14 mouse cellular contexts compared by ENCODE assay signal in the genomic region with DNA sequence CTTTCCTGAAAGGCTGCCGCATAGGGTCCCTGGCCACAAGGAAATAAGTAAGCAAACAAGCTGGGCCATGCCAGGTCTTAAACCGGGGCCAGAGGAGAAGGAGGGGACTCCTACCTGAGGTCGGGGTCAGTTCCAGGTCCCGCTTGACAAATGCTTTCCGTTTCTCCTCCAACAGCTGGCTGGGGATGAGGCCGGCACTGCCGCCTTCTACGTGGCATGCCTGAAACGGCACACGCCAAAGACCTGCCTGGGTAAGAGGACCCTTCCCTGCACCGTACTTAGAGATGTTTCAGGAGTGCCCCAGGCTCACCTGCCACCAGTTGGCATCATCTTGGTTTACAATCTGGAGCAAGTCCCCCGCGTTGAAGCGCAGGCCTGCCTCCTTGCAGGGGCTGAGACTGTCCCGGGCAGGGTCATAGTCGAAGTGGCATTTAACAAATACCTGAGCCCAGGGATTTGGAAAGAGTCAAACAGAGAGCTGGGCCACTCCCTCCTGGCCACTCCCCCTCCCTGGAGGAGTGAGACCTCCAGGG. TPM values are rescaled to one million over a fixed set of nuclear protein-coding genes. Genes with fewer than 3 reads are reported as not detected.
DNase-seq lines count a peak whose midpoint lies in the region; ATAC-seq lines count a peak whose summit lies in the region.
"Had no signal": no experiment of that assay in that cellular context is flagged by ENCODE, and none has a peak within 500 bp of the region (broad histone marks: within the 10 kb centered on the region; RNA-seq: fewer than 3 reads in every experiment).

No protein-coding gene starts in this region.

- H3K27me3 ChIP-seq in heart, embryonic 12.5 days (replicated peaks) = peaks cover 13% of the 10 kb centered on the region
- peaks cover 6% of the 10 kb centered on the region; the same call in 1 of the 2 replicates for H3K27me3 ChIP-seq in neural tube, embryonic 11.5 days (ENCODE audit: control insufficient read depth, insufficient read depth, low read length)
- 0 out of 2 replicates have a peak, but pooled peaks cover 6% of the 10 kb centered on the region for H3K27me3 ChIP-seq in hindbrain, embryonic 14.5 days (ENCODE audit: control insufficient read depth, insufficient read depth, low read length)
- 0 out of 2 replicates have a peak, but pooled peaks cover 4% of the 10 kb centered on the region for H3K27me3 ChIP-seq in stomach, embryonic 15.5 days (replicated peaks)

- 37% methylated on average over 16 of the region's 16 CpGs for WGBS in heart, embryonic 12.5 days
- WGBS in neural tube, embryonic 11.5 days = 18% methylated on average over 16 of the region's 16 CpGs
- 32% methylated on average over 16 of the region's 16 CpGs for WGBS in hindbrain, embryonic 14.5 days
- WGBS in stomach, embryonic 15.5 days = 27% methylated on average over 16 of the region's 16 CpGs

- H3K4me3 ChIP-seq in heart, embryonic 12.5 days = no peak overlapping the region
- H3K4me3 ChIP-seq in neural tube, embryonic 11.5 days (ENCODE audit: low read depth, low read length) = no peak overlapping the region
- no peak overlapping the region for H3K4me3 ChIP-seq in hindbrain, embryonic 14.5 days (replicated peaks; ENCODE audit: low read length)
- no peak overlapping the region for H3K4me3 ChIP-seq in stomach, embryonic 15.5 days (replicated peaks)

- no peaks in the 10 kb centered on the region for H3K9me3 ChIP-seq in heart, embryonic 12.5 days (replicated peaks)
- H3K9me3 ChIP-seq in neural tube, embryonic 11.5 days (ENCODE audit: control insufficient read depth, low read length) = no peaks in the 10 kb centered on the region
- H3K9me3 ChIP-seq in hindbrain, embryonic 14.5 days (ENCODE audit: control insufficient read depth, low read length) = no peaks in the 10 kb centered on the region
- no peaks in the 10 kb centered on the region for H3K9me3 ChIP-seq in stomach, embryonic 15.5 days

- ATAC-seq in heart, embryonic 12.5 days (ENCODE audit: insufficient number of reproducible peaks, low FRiP score) = no peak
- ATAC-seq in neural tube, embryonic 11.5 days (ENCODE audit: insufficient read depth, low FRiP score, low TSS enrichment) = no peak
- ATAC-seq in hindbrain, embryonic 14.5 days (ENCODE audit: low FRiP score) = no peak
- ATAC-seq in stomach, embryonic 15.5 days (ENCODE audit: insufficient read depth, low FRiP score, low read depth) = no peak

- no peak overlapping the region for H3K27ac ChIP-seq in heart, embryonic 12.5 days (ENCODE audit: poor library complexity, severe bottlenecking)
- no peak overlapping the region for H3K27ac ChIP-seq in neural tube, embryonic 11.5 days (ENCODE audit: low read depth, low read length)
- H3K27ac ChIP-seq in hindbrain, embryonic 14.5 days = no peak overlapping the region
- H3K27ac ChIP-seq in stomach, embryonic 15.5 days = no peak overlapping the region

- H3K4me2 ChIP-seq in heart, embryonic 12.5 days = peak overlapping the region; percentile 90
- peak overlapping the region; percentile 56; the same call in 1 of the 2 replicates for H3K4me2 ChIP-seq in neural tube, embryonic 11.5 days (ENCODE audit: low read depth)
- H3K4me2 ChIP-seq in hindbrain, embryonic 14.5 days (replicated peaks) = peak overlapping the region; percentile 88; the same call in 1 of the 2 replicates
- H3K4me2 ChIP-seq in stomach, embryonic 15.5 days = peak overlapping the region; percentile 91; the same call in 1 of the 2 replicates

- H3K4me1 ChIP-seq in heart, embryonic 12.5 days (replicated peaks) = peaks cover 8% of the 10 kb centered on the region; the same call in 1 of the 2 replicates
- H3K4me1 ChIP-seq in neural tube, embryonic 11.5 days (ENCODE audit: control insufficient read depth, insufficient read depth, low read length) = no peaks in the 10 kb centered on the region
- H3K4me1 ChIP-seq in hindbrain, embryonic 14.5 days (replicated peaks; ENCODE audit: control insufficient read depth, insufficient read depth, low read length) = no peaks in the 10 kb centered on the region
- H3K4me1 ChIP-seq in stomach, embryonic 15.5 days = peaks cover 11% of the 10 kb centered on the region

- H3K9ac ChIP-seq in heart, embryonic 12.5 days = no peak overlapping the region
- H3K9ac ChIP-seq in neural tube, embryonic 11.5 days (ENCODE audit: low read length) = no peak overlapping the region
- no peak overlapping the region for H3K9ac ChIP-seq in hindbrain, embryonic 14.5 days
- H3K9ac ChIP-seq in stomach, embryonic 15.5 days = no peak overlapping the region

- intact Hi-C loops in heart, postnatal 36 days (cut with DNase I) = loop anchor here (1.0 to 5.0 kb wide), 4 partner anchors 27 to 205 kb away; a partner anchor contains a TSS

- DNase-seq in heart, postnatal 36 days = no peak
- no peak for DNase-seq in neural tube, embryonic 11.5 days (ENCODE audit: low spot score)
- no peak for DNase-seq in neural tube, embryonic 10.5 days (ENCODE audit: extremely low spot score, low spot score)
- no peak for DNase-seq in hindbrain, embryonic 14.5 days (ENCODE audit: low spot score)
- no peak for DNase-seq in frontal cortex, postnatal 36 days (ENCODE audit: low spot score in 2 of 2)
- DNase-seq in right cerebral cortex, adult 2 months (ENCODE audit: low spot score in 2 of 2) = no peak
- DNase-seq: cerebellum, adult 9-10 months; lung, adult 18-20 months; thymus, postnatal 36 days had no signal

- H3K36me3 ChIP-seq in heart, embryonic 12.5 days = peaks cover 40% of the 10 kb centered on the region
- no peaks in the 10 kb centered on the region; the same call in 1 of the 2 replicates for H3K36me3 ChIP-seq in neural tube, embryonic 11.5 days (ENCODE audit: control insufficient read depth, insufficient read depth, low read length)
- peaks cover 55% of the 10 kb centered on the region for H3K36me3 ChIP-seq in hindbrain, embryonic 14.5 days (replicated peaks; ENCODE audit: control insufficient read depth, insufficient read depth)
- H3K36me3 ChIP-seq in stomach, embryonic 15.5 days = no peaks in the 10 kb centered on the region

RNA-seq across cellular contexts. Expression of a gene that starts 20.7 kb away (rescaled TPM):
- polyA plus RNA-seq in heart, embryonic 12.5 days (2016; fragmentation: Nextera tagmentation; extraction: Ambion mirVana) = 1.6 and 1.9 TPM in 2 replicates
- total RNA-seq in heart, postnatal 36 days (2021) = 10 to 100 TPM; 68.3 to 69.5 TPM
- 0.12 and 0.26 TPM in 2 replicates for polyA plus RNA-seq in neural tube, embryonic 11.5 days (2014; fragmentation: Nextera tagmentation; extraction: Ambion mirVana)
- 0.27 TPM in 1 of 2 replicates, not detected in the other for polyA plus RNA-seq in hindbrain, embryonic 14.5 days (2014; fragmentation: Nextera tagmentation; extraction: Ambion mirVana)
- polyA plus RNA-seq in stomach, embryonic 15.5 days (2015; fragmentation: Nextera tagmentation; extraction: Ambion mirVana) = 2.0 and 2.2 TPM in 2 replicates

RNA-seq across cellular contexts. Expression of a gene that starts 26.3 kb away (rescaled TPM):
- polyA plus RNA-seq in heart, embryonic 12.5 days (2016; fragmentation: Nextera tagmentation; extraction: Ambion mirVana) = 15.4 and 17.8 TPM in 2 replicates
- 1 to 10 TPM; 2.1 to 3.1 TPM for total RNA-seq in heart, postnatal 36 days (2021)
- 15.8 and 16.2 TPM in 2 replicates for polyA plus RNA-seq in neural tube, embryonic 11.5 days (2014; fragmentation: Nextera tagmentation; extraction: Ambion mirVana)
- 24.3 and 24.6 TPM in 2 replicates for polyA plus RNA-seq in hindbrain, embryonic 14.5 days (2014; fragmentation: Nextera tagmentation; extraction: Ambion mirVana)
- polyA plus RNA-seq in stomach, embryonic 15.5 days (2015; fragmentation: Nextera tagmentation; extraction: Ambion mirVana) = 6.8 and 8.8 TPM in 2 replicates

RNA-seq across cellular contexts. Expression of a gene that starts 33.7 kb away (rescaled TPM):
- polyA plus RNA-seq in heart, embryonic 12.5 days (2016; fragmentation: Nextera tagmentation; extraction: Ambion mirVana) = 4.1 and 4.5 TPM in 2 replicates
- 1 to 10 TPM; 1.7 to 1.9 TPM for total RNA-seq in heart, postnatal 36 days (2021)
- polyA plus RNA-seq in neural tube, embryonic 11.5 days (2014; fragmentation: Nextera tagmentation; extraction: Ambion mirVana) = 28.1 and 35.1 TPM in 2 replicates
- polyA plus RNA-seq in hindbrain, embryonic 14.5 days (2014; fragmentation: Nextera tagmentation; extraction: Ambion mirVana) = 53.5 and 57.2 TPM in 2 replicates
- 7.2 and 9.0 TPM in 2 replicates for polyA plus RNA-seq in stomach, embryonic 15.5 days (2015; fragmentation: Nextera tagmentation; extraction: Ambion mirVana)

RNA-seq across cellular contexts. Expression of a gene that starts 39.1 kb away (rescaled TPM):
- polyA plus RNA-seq in heart, embryonic 12.5 days (2016; fragmentation: Nextera tagmentation; extraction: Ambion mirVana) = not detected in 2 replicates
- total RNA-seq in heart, postnatal 36 days (2021) = not detected
- not detected in 2 replicates for polyA plus RNA-seq in neural tube, embryonic 11.5 days (2014; fragmentation: Nextera tagmentation; extraction: Ambion mirVana)
- polyA plus RNA-seq in hindbrain, embryonic 14.5 days (2014; fragmentation: Nextera tagmentation; extraction: Ambion mirVana) = not detected in 2 replicates
- polyA plus RNA-seq in stomach, embryonic 15.5 days (2015; fragmentation: Nextera tagmentation; extraction: Ambion mirVana) = 4.8 and 7.6 TPM in 2 replicates
- total RNA-seq: gastrocnemius, adult 18-20 months; heart, postnatal 25 days; left cerebral cortex, adult 18-20 months had no signal

RNA-seq across cellular contexts. Expression of a gene that starts 45.6 kb away (rescaled TPM):
- not detected in 2 replicates for polyA plus RNA-seq in heart, embryonic 12.5 days (2016; fragmentation: Nextera tagmentation; extraction: Ambion mirVana)
- not detected for total RNA-seq in heart, postnatal 36 days (2021)
- 1.0 TPM in 1 of 2 replicates, not detected in the other for polyA plus RNA-seq in neural tube, embryonic 11.5 days (2014; fragmentation: Nextera tagmentation; extraction: Ambion mirVana)
- 4.3 and 4.4 TPM in 2 replicates for polyA plus RNA-seq in hindbrain, embryonic 14.5 days (2014; fragmentation: Nextera tagmentation; extraction: Ambion mirVana)
- 65.1 and 89.6 TPM in 2 replicates for polyA plus RNA-seq in stomach, embryonic 15.5 days (2015; fragmentation: Nextera tagmentation; extraction: Ambion mirVana)
- total RNA-seq: gastrocnemius, adult 18-20 months; heart, postnatal 25 days; left cerebral cortex, adult 18-20 months had no signal
